Mouse (Mus musculus) hindbrain, embryonic 15.5 days (tissue): ENCODE measurements at regions not wholly inside any gene's neighbourhood (a gene's known extent, or its start where the extent isn't known, plus 50 kb on each side); places are given as distances from the start of the nearest gene placed in this dataset.
"Not testable (repeated sequence)": the region's sequence is repeated elsewhere in the genome, so short reads cannot be mapped to it uniquely, and the experiment has no call there.

Source experiments
- ATAC-seq: fragments of 200-750 bp; cut with Nextera tagmentation; 2 replicates; pipeline ENCODE4 v1.8.0; 2017; ENCODE audit warnings: low read depth, moderate number of reproducible peaks, moderate TSS enrichment; ENCODE audit not compliant: low FRiP score
- H3K27ac ChIP-seq: fragments of 300-500 bp; sonication (generic); replicated peaks from 2 replicates; pipeline ENCODE4 v1.5.1; 2015; ENCODE audit warnings: mild to moderate bottlenecking, inconsistent platforms
- H3K27me3 ChIP-seq: fragments of 300-500 bp; sonication (generic); 2 replicates; pipeline ENCODE4 v1.6.1; 2015; ENCODE audit warnings: control low read depth, inconsistent platforms
- H3K36me3 ChIP-seq: fragments of 300-500 bp; sonication (generic); 2 replicates; pipeline ENCODE4 v1.6.1; 2015; ENCODE audit warnings: control low read depth, inconsistent platforms
- H3K4me1 ChIP-seq: fragments of 300-500 bp; sonication (generic); replicated peaks from 2 replicates; pipeline ENCODE4 v1.6.1; 2015; ENCODE audit warnings: control low read depth, inconsistent platforms
- H3K4me2 ChIP-seq: fragments of 300-500 bp; sonication (generic); 2 replicates; pipeline ENCODE4 v1.6.1; 2015; ENCODE audit warnings: moderate library complexity, mild to moderate bottlenecking, inconsistent platforms
- H3K4me3 ChIP-seq: fragments of 300-500 bp; sonication (generic); 2 replicates; pipeline ENCODE4 v1.5.1; 2015; ENCODE audit warnings: mild to moderate bottlenecking, inconsistent platforms
- H3K9ac ChIP-seq: fragments of 300-500 bp; sonication (generic); 2 replicates; pipeline ENCODE4 v1.6.1; 2015; ENCODE audit warnings: inconsistent platforms
- H3K9me3 ChIP-seq: fragments of 300-500 bp; sonication (generic); 2 replicates; pipeline ENCODE4 v1.6.1; 2016; ENCODE audit warnings: control low read depth, inconsistent platforms
- WGBS: fragments of 180-500 bp; shearing (Covaris S2); methylation state at CpG from one replicate; pipeline ENCODE4 v1.1.7; 2015; 5-methylcytosine and 5-hydroxymethylcytosine counted together

GRCm38 (mm10) chr7:61615156-61615555 lies 731.2 kb upstream of the Ndn start:
- Histone ChIP-seq H3K9me3 (no peaks in the 10 kb centered on the region; the same call in 1 of the 2 replicates), H3K9ac (no peak overlapping the region), H3K4me1 (no peaks in the 10 kb centered on the region), H3K36me3 (no peaks in the 10 kb centered on the region), H3K27me3 (no peaks in the 10 kb centered on the region), H3K27ac (no peak overlapping the region), H3K4me2 (no peak overlapping the region), H3K4me3 (0 out of 2 replicates have a peak overlapping the region, but pooled peaks have one; percentile 12)
- no peak for ATAC-seq

GRCm38 (mm10) chr7:61644893-61645545 lies 701.4 kb upstream of the Ndn start:
- Histone ChIP-seq H3K4me2 (no peak overlapping the region), H3K9ac (no peak overlapping the region), H3K27me3 (no peaks in the 10 kb centered on the region), H3K4me1 (no peaks in the 10 kb centered on the region), H3K27ac (no peak overlapping the region), H3K36me3 (no peaks in the 10 kb centered on the region), H3K4me3 (no peak overlapping the region), H3K9me3 (peaks cover 7% of the 10 kb centered on the region; the same call in 1 of the 2 replicates)
- no peak for ATAC-seq
- WGBS = 76% methylated on average over 4 of the region's 4 CpGs

GRCm38 (mm10) chr7:61658086-61658485 lies 688.3 kb upstream of the Ndn start:
- peaks cover 4% of the 10 kb centered on the region for H3K9me3 ChIP-seq
- no peak overlapping the region for H3K4me2 ChIP-seq
- no peak overlapping the region for H3K9ac ChIP-seq
- no peaks in the 10 kb centered on the region for H3K27me3 ChIP-seq
- WGBS = 86% methylated on average over 3 of the region's 3 CpGs
- ATAC-seq = no peak
- H3K4me3 ChIP-seq = no peak overlapping the region
- no peak overlapping the region for H3K27ac ChIP-seq
- no peaks in the 10 kb centered on the region for H3K36me3 ChIP-seq
- no peaks in the 10 kb centered on the region for H3K4me1 ChIP-seq

GRCm38 (mm10) chr7:61683080-61683479 lies 663.3 kb upstream of the Ndn start:
- no peak overlapping the region for H3K4me3 ChIP-seq
- 0 out of 2 replicates have a peak, but pooled peaks cover 7% of the 10 kb centered on the region for H3K9me3 ChIP-seq
- no peak overlapping the region for H3K4me2 ChIP-seq
- H3K27me3 ChIP-seq = no peaks in the 10 kb centered on the region
- WGBS = 66% methylated on average over 1 of the region's 1 CpGs
- H3K9ac ChIP-seq = no peak overlapping the region
- H3K27ac ChIP-seq = no peak overlapping the region
- H3K36me3 ChIP-seq = no peaks in the 10 kb centered on the region
- H3K4me1 ChIP-seq = no peaks in the 10 kb centered on the region
- ATAC-seq = no peak

GRCm38 (mm10) chr7:61685052-61685655 lies 661.2 kb upstream of the Ndn start:
- no peaks in the 10 kb centered on the region for H3K36me3 ChIP-seq
- H3K27ac ChIP-seq = no peak overlapping the region
- H3K9ac ChIP-seq = no peak overlapping the region
- H3K4me2 ChIP-seq = no peak overlapping the region
- H3K4me1 ChIP-seq = no peaks in the 10 kb centered on the region
- WGBS = 70% methylated on average over 5 of the region's 5 CpGs
- no peak overlapping the region for H3K4me3 ChIP-seq
- 0 out of 2 replicates have a peak, but pooled peaks cover 7% of the 10 kb centered on the region for H3K9me3 ChIP-seq
- H3K27me3 ChIP-seq = no peaks in the 10 kb centered on the region
- no peak for ATAC-seq

GRCm38 (mm10) chr7:61726149-61726548 lies 620.2 kb upstream of the Ndn start:
- 0 out of 2 replicates have a peak overlapping the region, but pooled peaks have one; percentile 8 for H3K27ac ChIP-seq
- no peak overlapping the region for H3K4me3 ChIP-seq
- H3K27me3 ChIP-seq = no peaks in the 10 kb centered on the region
- H3K4me1 ChIP-seq = no peaks in the 10 kb centered on the region
- H3K9me3 ChIP-seq = no peaks in the 10 kb centered on the region
- no peak overlapping the region for H3K4me2 ChIP-seq
- ATAC-seq = peak; percentile 54; the same call in 1 of the 2 replicates
- H3K36me3 ChIP-seq = no peaks in the 10 kb centered on the region
- no peak overlapping the region for H3K9ac ChIP-seq

- Histone ChIP-seq H3K27ac (no peak overlapping the region), H3K27me3 (no peaks in the 10 kb centered on the region), H3K4me2 (no peak overlapping the region), H3K4me1 (no peaks in the 10 kb centered on the region), H3K9ac (no peak overlapping the region), H3K4me3 (no peak overlapping the region), H3K9me3 (no peaks in the 10 kb centered on the region), H3K36me3 (no peaks in the 10 kb centered on the region)
- WGBS = 64% methylated on average over 1 of the region's 1 CpGs
- ATAC-seq = no peak
Observed at GRCm38 (mm10) chr7:61737511-61737910, 608.9 kb upstream of the Ndn start.

- not testable (repeated sequence) for H3K4me1 ChIP-seq, H3K4me3 ChIP-seq, H3K27me3 ChIP-seq, H3K9ac ChIP-seq, H3K4me2 ChIP-seq, H3K36me3 ChIP-seq, H3K27ac ChIP-seq, ATAC-seq, H3K9me3 ChIP-seq
- no CpG with 5 or more reads among the region's 1 CpGs for WGBS
Observed at GRCm38 (mm10) chr7:61739336-61739735, 607.0 kb upstream of the Ndn start.

- Histone ChIP-seq H3K27me3 (no peaks in the 10 kb centered on the region), H3K4me1 (no peaks in the 10 kb centered on the region), H3K4me2 (no peak overlapping the region), H3K9ac (no peak overlapping the region), H3K36me3 (0 out of 2 replicates have a peak, but pooled peaks cover 3% of the 10 kb centered on the region), H3K4me3 (no peak overlapping the region), H3K27ac (no peak overlapping the region), H3K9me3 (0 out of 2 replicates have a peak, but pooled peaks cover 3% of the 10 kb centered on the region)
- no peak for ATAC-seq
Observed at GRCm38 (mm10) chr7:61769826-61770225, 576.5 kb upstream of the Ndn start.

- 84% methylated on average over 5 of the region's 5 CpGs for WGBS
- no peaks in the 10 kb centered on the region for H3K27me3 ChIP-seq
- H3K9ac ChIP-seq = no peak overlapping the region
- H3K4me1 ChIP-seq = no peaks in the 10 kb centered on the region
- H3K36me3 ChIP-seq = no peaks in the 10 kb centered on the region
- no peaks in the 10 kb centered on the region for H3K9me3 ChIP-seq
- no peak overlapping the region for H3K27ac ChIP-seq
- ATAC-seq = peak; percentile 77
- H3K4me2 ChIP-seq = no peak overlapping the region
- no peak overlapping the region for H3K4me3 ChIP-seq
Observed at GRCm38 (mm10) chr7:61790113-61790796, 556.1 kb upstream of the Ndn start.

GRCm38 (mm10) chr7:61836827-61837226 lies 509.5 kb upstream of the Ndn start:
- Histone ChIP-seq H3K27ac (peak overlapping the region; percentile 77), H3K27me3 (no peaks in the 10 kb centered on the region), H3K4me1 (0 out of 2 replicates have a peak, but pooled peaks cover 5% of the 10 kb centered on the region), H3K4me3 (no peak overlapping the region), H3K9me3 (0 out of 2 replicates have a peak, but pooled peaks cover 4% of the 10 kb centered on the region), H3K9ac (no peak overlapping the region), H3K36me3 (no peaks in the 10 kb centered on the region), H3K4me2 (no peak overlapping the region)
- WGBS = 74% methylated on average over 1 of the region's 1 CpGs
- ATAC-seq = no peak

- Histone ChIP-seq H3K4me1 (0 out of 2 replicates have a peak, but pooled peaks cover 5% of the 10 kb centered on the region), H3K4me2 (no peak overlapping the region), H3K36me3 (no peaks in the 10 kb centered on the region), H3K9ac (no peak overlapping the region), H3K9me3 (0 out of 2 replicates have a peak, but pooled peaks cover 4% of the 10 kb centered on the region), H3K4me3 (no peak overlapping the region), H3K27me3 (no peaks in the 10 kb centered on the region), H3K27ac (peak overlapping the region; percentile 77)
- peak; percentile 97 for ATAC-seq
Observed at GRCm38 (mm10) chr7:61837240-61837639, 509.1 kb upstream of the Ndn start.
